Mouse (Mus musculus) liver, embryonic 12.5 days (tissue): ENCODE results near the gene Rac3. TPM values are rescaled to one million over a fixed set of nuclear protein-coding genes. Genes with fewer than 3 reads are reported as not detected.
A peak's percentile ranks its signal among the peaks of the same experiment; 100 is the strongest.

Source experiments
- ATAC-seq: fragments of 200-750 bp; cut with Nextera tagmentation; 2 replicates; pipeline ENCODE4 v1.8.0; 2017; ENCODE audit warnings: moderate number of reproducible peaks, mild to moderate bottlenecking, moderate library complexity
- H3K27ac ChIP-seq: fragments of 300-500 bp; sonication (generic); 2 replicates; pipeline ENCODE4 v1.5.1; 2016; ENCODE audit warnings: mild to moderate bottlenecking
- H3K27me3 ChIP-seq: fragments of 300-500 bp; sonication (generic); replicated peaks from 2 replicates; pipeline ENCODE4 v1.6.1; 2016; ENCODE audit warnings: mild to moderate bottlenecking, moderate library complexity
- H3K36me3 ChIP-seq: fragments of 300-500 bp; sonication (generic); 2 replicates; pipeline ENCODE4 v1.6.1; 2016; ENCODE audit warnings: mild to moderate bottlenecking, moderate library complexity
- H3K4me1 ChIP-seq: fragments of 300-500 bp; sonication (generic); 2 replicates; pipeline ENCODE4 v1.6.1; 2016
- H3K4me2 ChIP-seq: fragments of 300-500 bp; sonication (generic); 2 replicates; pipeline ENCODE4 v1.6.1; 2016; ENCODE audit warnings: mild to moderate bottlenecking, moderate library complexity
- H3K4me3 ChIP-seq: fragments of 300-500 bp; sonication (generic); 2 replicates; pipeline ENCODE4 v1.5.1; 2016; ENCODE audit warnings: mild to moderate bottlenecking, moderate library complexity
- H3K9ac ChIP-seq: fragments of 300-500 bp; sonication (generic); 2 replicates; pipeline ENCODE4 v1.6.1; 2016; ENCODE audit warnings: mild to moderate bottlenecking, moderate library complexity
- H3K9me3 ChIP-seq: fragments of 300-500 bp; sonication (generic); replicated peaks from 2 replicates; pipeline ENCODE4 v1.6.1; 2016; ENCODE audit warnings: mild to moderate bottlenecking, moderate library complexity
- WGBS: fragments of 180-500 bp; shearing (Covaris S2); methylation state at CpG from one replicate; pipeline ENCODE4 v1.1.7; 2016; ENCODE audit not compliant: insufficient replicate concordance; 5-methylcytosine and 5-hydroxymethylcytosine counted together
- polyA plus RNA-seq: library from polyadenylated mRNA; unstranded; fragments of >200 nt; fragmentation: Nextera tagmentation; extraction: Ambion mirVana; gene quantifications from 2 replicates; pipeline ENCODE4 v1.2.1, GENCODE M21; 2016

Rac3 gene
- polyA plus RNA-seq, 1 experiment from 2014 or later, result 3.1 TPM

GRCm38 (mm10) chr11:120689365-120689764 lies 31.9 kb upstream of the Rac3 start:
- H3K9me3 ChIP-seq, result no peaks in the 10 kb centered on the region
- H3K27ac ChIP-seq, result no peak overlapping the region
- H3K4me2 ChIP-seq, result no peak overlapping the region
- ATAC-seq, result no peak
- no peak overlapping the region for H3K9ac ChIP-seq
- H3K27me3 ChIP-seq, result no peaks in the 10 kb centered on the region
- 56% methylated on average over 3 of the region's 3 CpGs for WGBS
- peaks cover 70% of the 10 kb centered on the region for H3K36me3 ChIP-seq
- peaks cover 5% of the 10 kb centered on the region; the same call in 1 of the 2 replicates for H3K4me1 ChIP-seq
- no peak overlapping the region for H3K4me3 ChIP-seq

DNA sequence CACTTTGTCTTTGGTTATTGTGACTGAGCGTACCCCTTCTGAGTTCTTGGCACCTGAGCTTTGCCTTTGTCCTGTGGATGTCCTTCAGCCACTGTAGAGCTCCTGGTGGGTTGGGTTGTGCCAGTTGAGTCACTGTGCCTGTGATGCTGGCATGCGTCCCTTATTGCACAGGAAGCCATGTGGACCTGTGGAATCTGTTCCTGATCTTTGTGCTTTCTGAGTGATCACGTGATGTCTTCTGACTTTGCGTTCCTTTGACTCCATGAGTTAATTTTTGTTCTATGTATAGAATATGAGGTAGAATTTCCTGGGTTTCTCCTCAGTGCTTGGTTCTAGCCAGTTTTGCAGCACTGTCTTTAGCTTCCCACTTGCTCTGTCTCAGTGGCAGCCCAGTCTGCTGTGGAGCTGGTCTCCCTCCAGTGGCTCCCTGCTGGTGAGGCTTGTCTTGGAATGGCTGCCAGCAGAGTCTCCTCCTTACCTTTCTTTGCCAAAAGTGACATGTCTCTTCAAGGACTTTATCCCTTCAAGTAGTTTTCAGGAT lies 28.7 kb upstream of the Rac3 start:
- no peak for ATAC-seq
- 78% methylated on average over 4 of the region's 4 CpGs for WGBS
- Histone ChIP-seq H3K4me2 (no peak overlapping the region), H3K27ac (no peak overlapping the region), H3K27me3 (no peaks in the 10 kb centered on the region), H3K4me3 (no peak overlapping the region), H3K36me3 (peaks cover 72% of the 10 kb centered on the region), H3K9ac (no peak overlapping the region), H3K4me1 (no peaks in the 10 kb centered on the region), H3K9me3 (no peaks in the 10 kb centered on the region; the same call in 1 of the 2 replicates)

GRCm38 (mm10) chr11:120693461-120693860 lies 27.8 kb upstream of the Rac3 start:
- Histone ChIP-seq H3K36me3 (peaks cover 73% of the 10 kb centered on the region), H3K27ac (no peak overlapping the region), H3K4me1 (no peaks in the 10 kb centered on the region), H3K4me2 (no peak overlapping the region), H3K9me3 (no peaks in the 10 kb centered on the region; the same call in 1 of the 2 replicates), H3K9ac (no peak overlapping the region), H3K4me3 (no peak overlapping the region), H3K27me3 (no peaks in the 10 kb centered on the region)
- WGBS, result 79% methylated on average over 3 of the region's 3 CpGs
- no peak for ATAC-seq

- H3K4me2 ChIP-seq, result no peak overlapping the region
- ATAC-seq, result 0 out of 2 replicates have a peak, but pooled peaks have one; percentile 9
- H3K4me3 ChIP-seq, result no peak overlapping the region
- WGBS, result 65% methylated on average over 4 of the region's 4 CpGs
- H3K4me1 ChIP-seq, result no peaks in the 10 kb centered on the region
- no peaks in the 10 kb centered on the region; the same call in 1 of the 2 replicates for H3K9me3 ChIP-seq
- no peak overlapping the region for H3K9ac ChIP-seq
- no peak overlapping the region for H3K27ac ChIP-seq
- peaks cover 72% of the 10 kb centered on the region for H3K36me3 ChIP-seq
- H3K27me3 ChIP-seq, result no peaks in the 10 kb centered on the region
Measured at GRCm38 (mm10) chr11:120695184-120695583, 26.1 kb upstream of the Rac3 start.

GRCm38 (mm10) chr11:120695641-120696040 lies 25.6 kb upstream of the Rac3 start:
- H3K4me3 ChIP-seq, result no peak overlapping the region
- H3K36me3 ChIP-seq, result peaks cover 71% of the 10 kb centered on the region
- no peaks in the 10 kb centered on the region; the same call in 1 of the 2 replicates for H3K9me3 ChIP-seq
- peak overlapping the region; percentile 13; the same call in 1 of the 2 replicates for H3K9ac ChIP-seq
- H3K27me3 ChIP-seq, result no peaks in the 10 kb centered on the region
- no peak for ATAC-seq
- H3K4me1 ChIP-seq, result no peaks in the 10 kb centered on the region
- H3K27ac ChIP-seq, result no peak overlapping the region
- H3K4me2 ChIP-seq, result no peak overlapping the region
- 77% methylated on average over 12 of the region's 12 CpGs for WGBS

DNA sequence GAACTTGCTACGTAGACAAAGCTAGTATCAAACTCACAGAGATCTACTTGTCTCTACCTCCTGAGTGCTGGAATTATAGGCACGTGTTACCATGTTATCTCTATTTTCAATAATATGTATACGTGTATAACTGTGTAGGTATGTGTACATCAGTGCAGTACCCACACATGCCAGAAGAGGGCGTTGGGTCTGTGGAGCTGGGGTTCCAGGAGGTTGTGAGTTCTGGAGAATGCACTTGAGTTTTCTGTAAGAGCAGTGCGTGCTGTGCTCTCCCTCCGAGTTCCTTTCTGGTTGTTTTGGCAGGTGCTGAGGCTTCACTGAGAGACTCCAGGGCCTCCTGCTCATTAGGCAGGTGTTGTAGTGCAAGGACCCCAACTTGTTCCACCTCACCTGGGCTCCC lies 24.7 kb upstream of the Rac3 start:
- H3K4me3 ChIP-seq, result no peak overlapping the region
- no peaks in the 10 kb centered on the region for H3K4me1 ChIP-seq
- no peaks in the 10 kb centered on the region; the same call in 1 of the 2 replicates for H3K9me3 ChIP-seq
- WGBS, result 75% methylated on average over 6 of the region's 6 CpGs
- H3K36me3 ChIP-seq, result peaks cover 73% of the 10 kb centered on the region
- no peak overlapping the region for H3K9ac ChIP-seq
- no peak overlapping the region for H3K27ac ChIP-seq
- no peak overlapping the region for H3K4me2 ChIP-seq
- H3K27me3 ChIP-seq, result no peaks in the 10 kb centered on the region
- ATAC-seq, result no peak

DNA sequence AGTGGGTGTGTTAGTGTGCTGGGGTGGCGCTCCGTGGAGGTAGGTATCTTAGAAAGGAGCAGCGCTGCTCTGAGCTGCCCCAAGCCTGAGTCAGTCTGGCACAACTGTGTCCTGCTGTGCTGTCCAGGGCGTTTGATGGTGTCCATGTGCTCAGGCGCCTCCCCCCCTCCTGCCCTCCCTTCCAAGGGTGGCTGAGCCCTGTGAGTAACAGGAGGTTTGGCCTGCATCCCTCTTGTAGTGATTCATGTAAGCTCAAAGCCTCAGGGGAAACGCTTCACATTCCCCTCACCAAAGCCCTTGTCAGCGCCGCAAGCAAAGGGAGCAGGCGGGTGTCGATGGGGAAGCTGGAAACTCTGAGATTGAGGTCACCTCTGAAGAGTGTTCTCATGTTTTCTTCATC lies 23.5 kb upstream of the Rac3 start:
- H3K9me3 ChIP-seq, result no peaks in the 10 kb centered on the region; the same call in 1 of the 2 replicates
- H3K27ac ChIP-seq, result no peak overlapping the region
- no peaks in the 10 kb centered on the region for H3K4me1 ChIP-seq
- WGBS, result 76% methylated on average over 10 of the region's 10 CpGs
- no peaks in the 10 kb centered on the region for H3K27me3 ChIP-seq
- H3K4me2 ChIP-seq, result no peak overlapping the region
- H3K4me3 ChIP-seq, result no peak overlapping the region
- H3K9ac ChIP-seq, result no peak overlapping the region
- H3K36me3 ChIP-seq, result peaks cover 80% of the 10 kb centered on the region
- ATAC-seq, result no peak

DNA sequence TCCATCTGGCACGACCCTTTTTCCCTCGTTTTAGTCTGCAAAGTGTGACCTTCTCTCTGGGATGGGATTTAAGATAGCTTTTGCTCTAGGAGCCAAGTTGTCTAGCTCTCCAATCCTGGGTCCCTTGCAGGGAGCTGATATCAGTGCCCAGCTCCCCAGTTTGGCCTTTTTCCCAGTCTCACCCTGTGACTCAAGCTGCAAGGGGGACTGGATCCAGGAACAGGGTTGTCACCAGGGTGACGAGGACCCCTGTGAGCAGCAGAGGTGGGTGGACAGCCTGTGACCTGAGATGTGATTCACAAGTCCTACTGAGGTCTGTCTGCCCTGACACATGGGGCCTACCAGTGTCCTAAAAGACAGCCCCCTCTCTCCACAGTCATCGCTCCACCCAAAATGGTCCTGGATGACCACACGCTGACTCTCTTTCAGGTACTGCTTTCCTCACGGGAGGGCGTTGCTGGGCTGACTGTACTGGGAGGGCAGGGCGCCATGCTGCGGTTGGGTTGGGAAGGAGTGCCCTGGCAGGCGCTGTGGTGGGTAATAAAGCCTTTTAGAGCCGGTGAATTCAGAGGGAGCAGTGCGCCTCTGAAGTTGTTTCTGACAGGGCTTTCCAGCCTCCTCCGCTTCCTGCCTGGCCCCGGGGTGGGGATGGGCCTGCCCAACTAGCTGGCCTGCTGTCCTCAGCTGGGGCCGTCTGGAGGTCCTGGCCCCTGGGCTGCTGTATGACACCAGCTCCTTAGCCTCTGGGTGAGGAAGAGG lies 17.4 kb upstream of the Rac3 start:
- Histone ChIP-seq H3K27me3 (no peaks in the 10 kb centered on the region), H3K9ac (no peak overlapping the region), H3K4me3 (no peak overlapping the region), H3K4me2 (no peak overlapping the region), H3K27ac (no peak overlapping the region), H3K36me3 (peaks cover 58% of the 10 kb centered on the region), H3K4me1 (peaks cover 22% of the 10 kb centered on the region), H3K9me3 (no peaks in the 10 kb centered on the region)
- WGBS, result 63% methylated on average over 15 of the region's 15 CpGs
- ATAC-seq, result no peak

DNA sequence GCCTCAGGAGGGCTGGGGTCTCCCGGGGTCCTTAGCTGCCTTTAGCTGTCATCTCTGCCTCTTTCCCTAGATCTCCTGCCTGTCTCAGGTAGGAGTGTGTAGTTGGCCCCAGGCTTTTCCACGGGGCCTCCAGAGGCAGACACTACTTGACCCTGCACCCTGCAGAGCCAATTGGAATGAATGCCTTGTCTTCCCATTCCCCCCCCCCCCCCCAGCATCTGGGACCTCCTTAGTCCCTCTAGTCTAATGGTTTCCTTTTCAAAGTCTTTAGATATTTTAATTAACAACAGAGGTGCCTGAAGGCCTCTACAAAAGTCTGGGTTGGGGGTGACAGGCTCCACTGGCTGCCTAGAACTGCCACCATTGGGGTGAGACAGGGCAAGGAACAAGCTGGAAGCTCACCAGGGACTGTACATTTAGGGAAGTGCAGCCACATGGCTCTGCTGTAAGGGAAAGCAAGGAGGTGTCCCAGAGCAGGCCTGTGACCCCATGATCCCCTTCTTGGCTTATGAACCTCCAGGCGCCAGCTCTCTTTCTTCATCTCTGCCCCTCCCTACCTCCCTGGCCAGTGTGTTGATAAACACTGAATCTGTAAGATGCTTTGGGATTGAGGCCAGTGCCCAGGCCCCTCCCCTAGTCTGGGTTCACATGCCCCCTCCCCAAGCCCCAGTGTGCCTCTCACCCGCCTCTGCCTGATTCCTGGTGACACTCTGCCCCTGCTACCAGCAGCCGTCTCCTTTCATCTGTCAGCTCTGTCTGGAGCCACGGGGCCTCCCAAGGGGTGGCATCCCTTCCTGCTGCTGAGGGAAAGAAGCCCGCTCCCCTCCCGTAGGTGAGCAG lies 16.6 kb upstream of the Rac3 start:
- 54% methylated on average over 8 of the region's 8 CpGs for WGBS
- no peak for ATAC-seq
- H3K4me1 ChIP-seq, result peaks cover 22% of the 10 kb centered on the region

GRCm38 (mm10) chr11:120706120-120706519 lies 15.2 kb upstream of the Rac3 start:
- H3K4me1 ChIP-seq, result peaks cover 22% of the 10 kb centered on the region
- no peaks in the 10 kb centered on the region for H3K27me3 ChIP-seq
- no peak overlapping the region for H3K4me2 ChIP-seq
- H3K27ac ChIP-seq, result no peak overlapping the region
- no peak overlapping the region for H3K9ac ChIP-seq
- no peaks in the 10 kb centered on the region for H3K9me3 ChIP-seq
- H3K36me3 ChIP-seq, result peaks cover 63% of the 10 kb centered on the region
- no peak overlapping the region for H3K4me3 ChIP-seq
- ATAC-seq, result no peak
- 72% methylated on average over 5 of the region's 5 CpGs for WGBS

More for the DNA sequence above, 16.6 kb upstream of the Rac3 start:
- Histone ChIP-seq H3K4me3 (no peak overlapping the region), H3K4me2 (no peak overlapping the region), H3K27ac (no peak overlapping the region), H3K9ac (no peak overlapping the region), H3K9me3 (no peaks in the 10 kb centered on the region), H3K27me3 (no peaks in the 10 kb centered on the region), H3K36me3 (peaks cover 58% of the 10 kb centered on the region)

DNA sequence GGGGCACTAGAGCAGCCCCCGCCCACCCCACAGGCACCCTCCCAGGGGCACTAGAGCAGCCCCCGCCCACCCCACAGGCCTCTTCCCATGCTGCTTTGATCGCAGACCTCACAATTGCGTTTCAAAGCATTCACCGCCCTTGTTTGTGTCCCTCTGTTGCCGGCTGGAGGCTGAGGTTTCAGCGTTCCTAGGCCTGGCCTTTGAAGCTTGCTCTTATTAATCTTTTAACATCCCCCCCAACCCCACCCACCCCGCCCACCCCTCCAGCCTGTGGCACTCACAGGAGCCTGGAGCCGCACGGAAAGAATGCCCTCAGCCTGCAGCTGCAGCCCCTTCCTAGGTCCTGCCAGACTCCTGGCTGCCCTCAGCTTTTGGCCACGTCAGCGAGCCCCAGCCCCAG lies 14.0 kb upstream of the Rac3 start:
- Histone ChIP-seq H3K4me1 (peaks cover 22% of the 10 kb centered on the region), H3K27ac (no peak overlapping the region), H3K4me2 (no peak overlapping the region), H3K9me3 (no peaks in the 10 kb centered on the region), H3K27me3 (no peaks in the 10 kb centered on the region), H3K4me3 (no peak overlapping the region), H3K9ac (no peak overlapping the region), H3K36me3 (peaks cover 58% of the 10 kb centered on the region)
- ATAC-seq, result no peak
- WGBS, result 53% methylated on average over 12 of the region's 12 CpGs

GRCm38 (mm10) chr11:120707969-120708368 lies 13.3 kb upstream of the Rac3 start:
- Histone ChIP-seq H3K4me3 (no peak overlapping the region), H3K27ac (no peak overlapping the region), H3K27me3 (no peaks in the 10 kb centered on the region), H3K4me1 (peaks cover 30% of the 10 kb centered on the region), H3K4me2 (no peak overlapping the region), H3K9ac (no peak overlapping the region; the same call in 1 of the 2 replicates), H3K9me3 (no peaks in the 10 kb centered on the region), H3K36me3 (peaks cover 53% of the 10 kb centered on the region)
- WGBS, result 69% methylated on average over 5 of the region's 5 CpGs
- ATAC-seq, result no peak
